Mouse (Mus musculus): ENCODE measurements around the gene Hdac7. TPM values are rescaled to one million over a fixed set of nuclear protein-coding genes. Genes with fewer than 3 reads are reported as not detected.
A peak's percentile ranks its signal among the peaks of the same experiment; 100 is the strongest.

Hdac7 gene
- polyA plus RNA-seq, 1 experiment = 37.8 TPM

GRCm38 (mm10) chr15:97813452-97814204 is 30.7 kb downstream of the Hdac7 start:
- TF ChIP-seq CTCF (IDR thresholded peaks at IDR 0.05; ENCODE audit: control insufficient read depth, insufficient read depth, low read length) (no peak), POLR2A (IDR thresholded peaks at IDR 0.05; ENCODE audit: borderline replicate concordance, control insufficient read depth, low read depth, low read length) (no peak)
- Histone ChIP-seq H3K27ac (ENCODE audit: control insufficient read depth, insufficient read depth, low read depth, low read length, poor library complexity) (no peak overlapping the region), H3K4me1 (ENCODE audit: control insufficient read depth, insufficient read depth, low read length) (no peaks in the 10 kb centered on the region; the same call in 1 of the 2 replicates), H3K4me3 (replicated peaks; ENCODE audit: control insufficient read depth, low read depth, low read length) (no peak overlapping the region)
- 78% methylated on average over 21 of the region's 21 CpGs for WGBS

DNA sequence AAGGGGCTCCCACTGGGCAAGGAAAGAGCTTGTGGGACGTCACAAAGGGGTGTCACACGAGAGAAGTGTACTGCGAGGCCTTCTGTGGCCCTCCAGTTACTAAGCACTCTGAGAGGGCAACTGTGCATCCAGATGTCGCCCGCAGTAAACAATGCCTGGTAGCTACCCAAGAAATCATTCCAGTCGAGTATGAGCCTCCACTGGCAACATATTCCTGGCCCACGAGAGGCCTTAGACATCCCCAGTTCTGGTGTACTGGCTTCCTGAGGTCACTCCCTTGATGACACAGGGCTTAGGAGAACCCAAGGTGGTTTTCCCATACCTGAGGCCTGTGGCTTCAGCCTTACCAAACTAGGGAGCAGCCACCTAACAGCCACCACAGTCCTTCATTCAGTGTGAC is 31.4 kb downstream of the Hdac7 start:
- TF ChIP-seq POLR2A (IDR thresholded peaks at IDR 0.05; ENCODE audit: borderline replicate concordance, control insufficient read depth, low read depth, low read length) (no peak), CTCF (IDR thresholded peaks at IDR 0.05; ENCODE audit: control insufficient read depth, insufficient read depth, low read length) (no peak)
- WGBS = 70% methylated on average over 7 of the region's 7 CpGs
- Histone ChIP-seq H3K4me3 (replicated peaks; ENCODE audit: control insufficient read depth, low read depth, low read length) (no peak overlapping the region), H3K4me1 (ENCODE audit: control insufficient read depth, insufficient read depth, low read length) (no peaks in the 10 kb centered on the region; the same call in 1 of the 2 replicates), H3K27ac (ENCODE audit: control insufficient read depth, insufficient read depth, low read depth, low read length, poor library complexity) (no peak overlapping the region)

- H3K4me1 ChIP-seq (ENCODE audit: control insufficient read depth, insufficient read depth, low read length) = no peaks in the 10 kb centered on the region; the same call in 1 of the 2 replicates
- no peak overlapping the region; the same call in 1 of the 2 replicates for H3K27ac ChIP-seq (ENCODE audit: control insufficient read depth, insufficient read depth, low read depth, low read length, poor library complexity)
- WGBS = 67% methylated on average over 6 of the region's 6 CpGs
- TF ChIP-seq CTCF (IDR thresholded peaks at IDR 0.05; ENCODE audit: control insufficient read depth, insufficient read depth, low read length) = no peak
- TF ChIP-seq POLR2A (IDR thresholded peaks at IDR 0.05; ENCODE audit: borderline replicate concordance, control insufficient read depth, low read depth, low read length) = no peak
- no peak overlapping the region for H3K4me3 ChIP-seq (replicated peaks; ENCODE audit: control insufficient read depth, low read depth, low read length)
These were observed 32.2 kb downstream of the Hdac7 start for GRCm38 (mm10) chr15:97812126-97812525.

DNA sequence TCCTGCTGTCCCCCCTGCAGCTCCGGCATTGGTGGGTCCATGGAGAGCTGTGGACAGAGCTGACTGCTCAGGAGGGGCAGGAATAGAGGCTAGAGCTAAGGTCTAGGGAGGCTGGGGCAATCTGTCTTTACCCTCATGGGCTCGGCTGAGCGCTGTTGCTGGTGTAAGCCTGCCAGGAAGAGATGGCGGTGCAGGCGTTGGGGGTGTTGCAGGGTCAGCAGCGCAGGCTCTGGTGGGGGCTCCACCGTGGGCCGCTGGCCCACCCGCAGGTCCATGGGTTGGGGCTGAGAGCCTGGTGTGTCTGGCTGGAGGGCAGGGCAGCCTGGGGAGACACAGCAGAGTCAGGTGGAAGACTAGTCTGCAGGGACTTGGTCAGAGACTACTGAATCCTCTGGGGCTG is 33.0 kb downstream of the Hdac7 start:
- WGBS = 84% methylated on average over 9 of the region's 9 CpGs
- Histone ChIP-seq H3K4me3 (replicated peaks; ENCODE audit: control insufficient read depth, low read depth, low read length) (no peak overlapping the region), H3K4me1 (ENCODE audit: control insufficient read depth, insufficient read depth, low read length) (no peaks in the 10 kb centered on the region; the same call in 1 of the 2 replicates), H3K27ac (ENCODE audit: control insufficient read depth, insufficient read depth, low read depth, low read length, poor library complexity) (no peak overlapping the region)
- TF ChIP-seq POLR2A (IDR thresholded peaks at IDR 0.05; ENCODE audit: borderline replicate concordance, control insufficient read depth, low read depth, low read length) (no peak), CTCF (IDR thresholded peaks at IDR 0.05; ENCODE audit: control insufficient read depth, insufficient read depth, low read length) (no peak)

GRCm38 (mm10) chr15:97810399-97810798 is 33.9 kb downstream of the Hdac7 start:
- 81% methylated on average over 5 of the region's 5 CpGs for WGBS
- no peak for TF ChIP-seq CTCF (IDR thresholded peaks at IDR 0.05; ENCODE audit: control insufficient read depth, insufficient read depth, low read length)
- no peak for TF ChIP-seq POLR2A (IDR thresholded peaks at IDR 0.05; ENCODE audit: borderline replicate concordance, control insufficient read depth, low read depth, low read length)
- no peak overlapping the region for H3K4me3 ChIP-seq (replicated peaks; ENCODE audit: control insufficient read depth, low read depth, low read length)
- no peaks in the 10 kb centered on the region for H3K4me1 ChIP-seq (ENCODE audit: control insufficient read depth, insufficient read depth, low read length)
- no peak overlapping the region for H3K27ac ChIP-seq (ENCODE audit: control insufficient read depth, insufficient read depth, low read depth, low read length, poor library complexity)

DNA sequence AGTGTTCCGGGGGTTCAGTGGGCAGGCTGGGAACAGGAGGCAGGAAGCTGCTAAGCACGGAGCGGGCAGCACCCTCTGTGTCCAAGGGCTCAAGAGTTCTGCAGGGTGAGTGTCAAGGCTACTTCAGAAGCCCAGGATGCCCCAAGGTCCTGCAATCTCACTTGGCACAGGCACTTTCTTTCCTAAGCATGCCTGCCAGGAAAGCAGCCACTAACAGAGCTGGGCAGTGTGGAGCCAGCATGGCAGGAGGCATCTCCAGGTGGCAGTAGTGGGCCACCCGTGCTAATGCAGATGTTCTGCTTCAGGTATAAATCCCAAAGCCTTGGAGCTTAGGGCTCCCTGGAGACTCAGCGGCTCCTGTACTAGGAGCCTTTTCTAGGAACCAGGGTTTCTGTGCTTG is 34.4 kb downstream of the Hdac7 start:
- no peak for TF ChIP-seq POLR2A (IDR thresholded peaks at IDR 0.05; ENCODE audit: borderline replicate concordance, control insufficient read depth, low read depth, low read length)
- peak; percentile 61 for TF ChIP-seq CTCF (IDR thresholded peaks at IDR 0.05; ENCODE audit: control insufficient read depth, insufficient read depth, low read length)
- Histone ChIP-seq H3K4me1 (ENCODE audit: control insufficient read depth, insufficient read depth, low read length) (no peaks in the 10 kb centered on the region), H3K4me3 (replicated peaks; ENCODE audit: control insufficient read depth, low read depth, low read length) (no peak overlapping the region), H3K27ac (ENCODE audit: control insufficient read depth, insufficient read depth, low read depth, low read length, poor library complexity) (no peak overlapping the region)
- WGBS = 84% methylated on average over 5 of the region's 5 CpGs

DNA sequence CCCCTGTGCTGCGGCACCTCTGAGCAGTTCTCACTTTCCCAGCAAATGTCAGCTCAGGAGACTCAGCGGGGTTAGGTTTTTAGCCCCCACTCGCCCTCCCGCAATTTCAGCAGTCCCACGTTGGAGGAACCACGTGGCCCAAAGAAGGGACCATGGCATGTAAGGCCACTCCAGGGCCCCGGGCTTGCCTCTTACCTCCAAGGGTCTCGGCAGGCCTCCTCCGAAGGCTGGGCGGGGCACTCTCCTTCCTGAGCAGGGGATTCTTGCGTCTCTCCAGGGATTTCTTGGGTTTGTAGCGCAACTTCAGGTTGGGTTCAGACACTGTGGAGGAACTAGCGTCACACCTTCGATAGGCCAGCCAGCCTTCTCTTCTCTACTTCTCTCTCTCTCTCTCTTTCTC is 35.1 kb downstream of the Hdac7 start:
- H3K4me1 ChIP-seq (ENCODE audit: control insufficient read depth, insufficient read depth, low read length) = no peaks in the 10 kb centered on the region
- H3K27ac ChIP-seq (ENCODE audit: control insufficient read depth, insufficient read depth, low read depth, low read length, poor library complexity) = no peak overlapping the region
- WGBS = 92% methylated on average over 14 of the region's 14 CpGs
- TF ChIP-seq POLR2A (IDR thresholded peaks at IDR 0.05; ENCODE audit: borderline replicate concordance, control insufficient read depth, low read depth, low read length) (no peak), CTCF (IDR thresholded peaks at IDR 0.05; ENCODE audit: control insufficient read depth, insufficient read depth, low read length) (no peak)
- no peak overlapping the region for H3K4me3 ChIP-seq (replicated peaks; ENCODE audit: control insufficient read depth, low read depth, low read length)

GRCm38 (mm10) chr15:97808532-97808931 is 35.8 kb downstream of the Hdac7 start:
- H3K4me3 ChIP-seq (replicated peaks; ENCODE audit: control insufficient read depth, low read depth, low read length) = no peak overlapping the region
- no peak overlapping the region for H3K27ac ChIP-seq (ENCODE audit: control insufficient read depth, insufficient read depth, low read depth, low read length, poor library complexity)
- no peaks in the 10 kb centered on the region for H3K4me1 ChIP-seq (ENCODE audit: control insufficient read depth, insufficient read depth, low read length)
- TF ChIP-seq CTCF (IDR thresholded peaks at IDR 0.05; ENCODE audit: control insufficient read depth, insufficient read depth, low read length) = no peak
- no peak for TF ChIP-seq POLR2A (IDR thresholded peaks at IDR 0.05; ENCODE audit: borderline replicate concordance, control insufficient read depth, low read depth, low read length)
- 94% methylated on average over 14 of the region's 14 CpGs for WGBS
